Mouse (Mus musculus) myocyte (in vitro differentiated cells): ENCODE measurements around the gene Fam172a.

Source experiments
- POLR2A ChIP-seq: IDR thresholded peaks from one replicate; pipeline ENCODE4 v1.6.1; 2011; ENCODE audit warnings: low read depth, mild to moderate bottlenecking, control low read depth, moderate library complexity; ENCODE audit not compliant: insufficient read length
- SRF ChIP-seq: IDR thresholded peaks from one replicate; pipeline ENCODE4 v1.6.1; 2011; ENCODE audit warnings: low read depth; ENCODE audit not compliant: control insufficient read depth, insufficient read length
- USF1 ChIP-seq: IDR thresholded peaks from one replicate; pipeline ENCODE4 v1.6.1; 2011; ENCODE audit warnings: low read depth, mild to moderate bottlenecking, control low read depth, moderate library complexity

DNA sequence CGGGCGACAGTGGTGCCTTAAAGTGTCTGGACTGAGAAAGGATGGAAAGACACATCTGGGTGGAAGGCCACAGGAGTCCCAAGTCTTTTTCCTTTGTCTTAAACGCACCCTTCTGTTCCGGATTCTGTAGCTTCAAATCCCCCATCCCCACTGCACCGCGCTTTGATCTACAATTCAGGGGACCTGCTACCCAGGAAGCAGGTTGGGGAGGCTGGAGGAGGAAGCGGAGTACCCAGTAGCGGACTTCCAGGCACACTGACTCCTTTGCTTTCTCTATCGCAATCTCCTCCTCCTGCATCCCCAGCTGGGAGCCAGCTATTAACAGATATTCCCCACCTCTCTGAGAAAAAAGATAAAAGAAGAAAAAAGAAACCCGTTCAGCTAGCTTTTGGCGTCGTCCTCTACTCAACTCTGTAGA lies 507.8 kb downstream of the Fam172a start:
- TF ChIP-seq POLR2A (no peak), SRF (no peak), USF1 (no peak)
